Mouse (Mus musculus) CD4-positive, CD25-positive, alpha-beta regulatory T cell, adult 4 months (primary cell): ENCODE measurements around the gene Sh2d5. TPM values are rescaled to one million over a fixed set of nuclear protein-coding genes. Genes with fewer than 3 reads are reported as not detected.

ENCODE experiments used
- ATAC-seq: one replicate; pipeline ENCODE4 v1.8.0; 2017
- polyA plus RNA-seq, 2 experiments: library from polyadenylated mRNA; unstranded; fragments of 100-300 nt; shearing (Covaris generic); gene quantifications; one replicate each; pipeline ENCODE4 v1.2.1; 2017

Sh2d5 gene
- polyA plus RNA-seq = under 1 TPM in 1 of 2 experiments, not detected in 1; 0.54 TPM

DNA sequence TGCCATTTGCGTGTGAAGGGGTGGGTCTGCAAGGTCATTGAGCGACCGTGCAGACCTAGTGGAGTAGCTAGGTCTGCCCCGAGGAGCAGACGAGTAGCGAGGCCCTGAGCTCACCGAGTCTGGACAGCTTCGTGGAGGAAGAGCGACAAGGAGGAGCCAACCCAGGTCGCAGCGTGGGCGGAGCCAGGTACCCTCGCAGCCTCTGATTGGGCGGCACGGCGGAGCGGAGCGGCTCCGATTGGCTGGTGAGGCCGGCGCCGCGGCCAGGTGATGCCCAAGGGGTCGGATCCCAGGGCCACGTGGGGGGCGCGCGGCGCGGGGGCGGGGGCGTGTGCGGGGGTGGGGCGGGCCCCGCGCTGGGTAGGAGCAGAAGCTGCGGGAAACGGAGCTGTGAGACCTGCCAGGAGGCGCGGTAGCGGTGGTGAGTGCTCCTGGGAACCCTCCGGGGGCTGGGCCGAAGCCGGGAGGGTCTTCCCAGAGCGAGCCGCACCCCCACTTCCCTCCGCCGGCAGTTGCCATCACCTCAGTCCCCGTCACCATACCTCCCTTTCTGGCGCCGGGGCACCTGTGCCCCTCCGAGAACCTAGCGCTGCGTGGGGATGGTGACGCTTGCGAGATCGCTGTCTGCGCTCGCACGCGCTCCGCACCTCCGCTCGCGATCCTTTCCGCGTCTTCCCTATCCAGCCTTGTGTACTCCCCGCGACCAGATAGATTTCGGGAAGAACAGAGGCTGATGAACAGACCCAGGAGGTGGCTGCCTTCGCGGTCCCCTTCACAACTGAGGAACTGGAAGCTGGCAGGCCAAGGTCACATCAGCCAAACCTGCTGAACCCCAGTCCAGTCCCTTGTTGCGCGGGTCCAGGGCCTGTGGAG lies at the start of gene Sh2d5, which contains the start of gene Kif17:
Sh2d5 (plus strand) TSS at position 316 of the 873 bp plus-strand sequence.
Kif17 (plus strand) TSS at position 348 of the 873 bp plus-strand sequence.
- ATAC-seq = peak; percentile 82

DNA sequence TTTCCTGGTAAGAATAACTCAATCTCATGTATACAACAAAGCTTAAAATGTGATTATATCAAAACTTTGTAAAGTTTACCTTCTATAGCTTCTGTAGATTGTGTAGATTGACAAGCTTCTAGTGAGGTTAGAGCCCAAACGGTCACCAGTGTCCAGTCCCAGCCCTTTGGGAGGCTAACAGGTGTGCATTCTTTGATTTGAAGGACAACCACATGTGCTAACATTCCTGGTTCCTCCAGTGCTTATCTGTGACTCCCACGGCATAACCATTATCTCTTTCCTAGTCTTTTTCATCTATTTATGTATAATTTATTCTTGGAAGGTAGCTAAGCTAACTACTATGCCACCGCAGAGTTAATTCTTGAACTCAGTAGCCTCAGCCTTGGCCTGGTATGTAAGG lies 49.4 kb upstream of the Sh2d5 start:
- no peak for ATAC-seq

DNA sequence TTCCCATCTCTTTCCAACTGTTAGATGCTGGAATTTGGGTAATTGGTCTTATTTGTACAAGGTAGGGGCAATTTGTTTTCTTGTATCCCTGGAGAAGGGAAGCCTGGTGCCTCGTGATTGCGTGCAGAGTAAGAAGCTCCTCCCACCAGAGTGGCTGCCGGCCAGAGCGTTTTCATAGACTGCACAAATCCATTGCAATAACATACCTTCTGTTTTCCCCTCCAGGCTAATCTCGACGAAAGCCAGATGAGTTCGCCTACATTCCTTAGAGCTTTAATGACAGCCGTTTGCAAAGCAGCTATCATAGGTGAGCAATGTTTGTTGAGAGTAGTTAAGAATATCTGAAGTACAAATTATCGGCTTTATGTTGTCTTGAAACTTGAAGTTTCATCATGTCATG lies 48.5 kb upstream of the Sh2d5 start:
- ATAC-seq = no peak

DNA sequence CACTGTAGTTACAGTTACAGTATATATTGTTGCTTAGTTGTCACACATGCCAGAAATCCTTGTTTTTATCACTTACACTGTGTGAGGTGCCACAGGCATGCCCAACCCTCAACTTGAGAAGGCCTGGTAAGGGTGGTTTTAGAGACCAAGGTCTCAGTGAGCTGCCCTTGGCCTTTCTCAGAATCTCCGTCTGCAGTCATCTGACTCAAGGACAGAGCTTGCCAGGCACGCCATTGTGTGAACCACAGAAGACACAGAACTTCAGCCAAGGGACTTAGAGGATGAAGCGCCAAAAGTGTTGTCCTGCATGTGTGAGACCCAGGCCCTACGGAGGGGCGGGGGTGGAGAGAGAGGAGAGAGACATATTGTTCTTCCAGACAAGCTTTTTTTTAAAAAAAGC lies 40.1 kb upstream of the Sh2d5 start:
- ATAC-seq = no peak

DNA sequence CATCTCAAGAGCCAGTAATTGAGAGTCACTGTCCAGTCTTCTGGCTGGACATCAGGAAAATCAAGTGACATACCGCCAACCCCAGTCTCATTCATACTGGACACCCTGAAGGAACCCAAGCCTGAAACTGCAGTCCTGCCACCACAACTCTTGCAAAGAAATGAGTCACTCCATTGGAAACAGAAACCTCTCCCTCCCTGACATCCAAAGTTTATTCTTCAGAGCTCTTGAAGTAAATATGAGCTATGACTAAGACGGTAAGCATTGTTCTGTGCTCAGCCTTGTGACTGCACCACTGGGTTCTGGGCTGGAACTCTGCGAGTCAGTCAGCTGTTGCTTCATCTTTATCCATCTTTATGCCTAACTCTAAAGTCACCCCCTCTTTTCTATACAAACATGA lies 36.3 kb upstream of the Sh2d5 start:
- no peak for ATAC-seq

DNA sequence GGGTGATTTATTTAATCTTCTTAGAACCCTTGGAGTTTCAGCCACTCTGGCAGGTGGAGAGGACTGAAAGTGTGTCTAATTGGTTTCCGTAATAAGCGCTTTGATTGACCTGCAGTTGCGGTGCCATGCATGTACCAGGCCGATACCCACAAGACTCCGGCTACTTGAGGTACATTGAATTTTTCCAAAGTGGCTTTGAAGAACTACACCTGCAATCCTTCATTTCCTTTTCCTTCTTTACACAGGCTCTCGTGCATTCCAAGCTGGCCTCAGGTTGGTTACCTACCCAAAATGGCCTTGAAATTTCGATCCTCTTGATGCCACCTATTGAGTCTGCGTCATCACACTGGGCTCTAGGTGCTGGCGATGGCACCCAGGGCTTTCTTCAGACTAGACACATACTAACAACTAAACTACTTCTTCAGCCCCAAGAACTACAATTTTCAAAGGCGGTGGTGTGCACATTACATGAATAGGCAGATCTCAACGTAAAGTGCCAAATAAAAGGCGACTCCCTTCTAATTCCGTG lies 34.5 kb upstream of the Sh2d5 start:
- ATAC-seq = no peak

DNA sequence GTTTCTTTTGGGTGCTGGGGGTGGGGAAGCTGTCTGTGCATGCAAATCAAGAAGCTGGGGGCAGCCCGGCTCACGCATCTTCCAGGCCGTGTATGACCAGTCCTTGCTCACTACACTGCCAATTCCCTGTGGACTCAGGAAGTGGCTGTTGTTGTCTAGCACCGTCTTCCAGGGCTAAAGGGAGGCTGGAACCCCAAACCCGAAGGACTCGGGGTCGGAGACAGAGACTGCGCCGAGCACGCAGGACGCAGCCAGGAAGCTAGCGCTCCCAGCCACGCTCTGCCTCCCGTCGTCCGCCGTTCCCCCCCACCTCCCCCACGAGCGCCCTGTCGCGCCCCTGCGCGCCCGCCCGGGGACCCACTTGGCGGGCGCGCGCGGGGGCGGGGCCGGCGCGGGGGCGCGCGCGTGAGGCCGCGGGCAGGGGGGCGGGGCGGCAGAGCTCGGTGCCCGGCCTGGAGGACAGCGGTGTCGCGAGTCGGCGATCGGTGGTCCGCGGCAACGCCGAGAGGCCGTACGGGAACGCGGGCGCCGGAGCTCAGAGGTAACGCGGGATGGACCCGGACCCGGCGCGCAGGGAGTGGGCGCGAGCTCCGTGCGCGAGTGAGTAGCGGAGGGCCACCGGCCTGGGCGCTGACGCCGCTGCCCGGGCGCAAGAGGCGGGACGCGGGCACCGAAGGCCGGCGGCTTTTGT lies 33.9 kb upstream of the Sh2d5 start, which contains the start of gene Hp1bp3:
Hp1bp3 (plus strand) TSS at position 97 of the 691 bp plus-strand sequence.
- ATAC-seq = peak; percentile 61

DNA sequence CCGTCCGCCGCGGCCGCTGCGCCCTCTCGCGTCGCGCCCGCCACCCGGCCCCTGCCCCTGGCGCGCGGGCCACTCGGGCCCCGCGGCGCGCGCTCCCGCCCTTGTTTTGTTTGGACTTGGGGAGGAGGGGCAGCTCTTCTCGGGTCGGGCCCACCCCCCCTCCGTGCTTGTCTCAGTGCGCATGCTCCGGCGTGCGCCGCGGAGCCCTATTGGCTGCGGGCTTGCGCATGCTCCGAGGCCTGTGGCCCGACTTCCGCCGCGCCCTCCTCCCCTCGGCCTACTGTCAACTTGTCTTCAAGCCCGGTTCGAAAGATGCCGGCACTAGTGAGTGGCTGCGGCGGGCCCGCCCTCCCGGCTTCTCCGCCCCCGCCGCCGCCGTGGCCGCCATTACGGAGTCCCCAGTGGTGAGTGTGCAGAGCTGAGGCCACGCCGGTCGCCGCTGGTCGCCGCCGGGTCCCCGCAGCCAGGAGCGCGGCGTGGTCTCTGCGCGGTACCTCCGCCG lies 33.3 kb upstream of the Sh2d5 start:
- peak; percentile 87 for ATAC-seq

DNA sequence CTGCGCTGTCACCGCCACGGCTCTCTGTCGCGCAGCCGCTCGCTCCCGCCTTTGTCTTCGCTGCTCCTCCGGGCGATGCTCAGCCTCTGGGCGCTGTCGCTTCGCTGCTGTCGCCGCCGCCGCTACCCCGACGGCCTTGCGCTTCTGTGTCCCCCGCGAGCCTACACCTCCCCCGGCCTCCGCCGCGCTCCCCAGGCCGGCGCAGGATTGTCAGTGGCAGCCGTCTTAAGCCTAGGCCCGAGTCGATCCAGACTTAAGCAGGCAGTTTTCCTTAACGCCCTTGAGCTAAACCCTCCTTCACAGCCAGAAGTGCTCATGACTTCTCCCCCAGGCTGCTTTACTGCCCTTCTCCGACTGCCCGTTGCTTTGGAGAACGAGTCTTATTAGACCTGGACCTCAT lies 32.8 kb upstream of the Sh2d5 start:
- peak; percentile 1 for ATAC-seq

DNA sequence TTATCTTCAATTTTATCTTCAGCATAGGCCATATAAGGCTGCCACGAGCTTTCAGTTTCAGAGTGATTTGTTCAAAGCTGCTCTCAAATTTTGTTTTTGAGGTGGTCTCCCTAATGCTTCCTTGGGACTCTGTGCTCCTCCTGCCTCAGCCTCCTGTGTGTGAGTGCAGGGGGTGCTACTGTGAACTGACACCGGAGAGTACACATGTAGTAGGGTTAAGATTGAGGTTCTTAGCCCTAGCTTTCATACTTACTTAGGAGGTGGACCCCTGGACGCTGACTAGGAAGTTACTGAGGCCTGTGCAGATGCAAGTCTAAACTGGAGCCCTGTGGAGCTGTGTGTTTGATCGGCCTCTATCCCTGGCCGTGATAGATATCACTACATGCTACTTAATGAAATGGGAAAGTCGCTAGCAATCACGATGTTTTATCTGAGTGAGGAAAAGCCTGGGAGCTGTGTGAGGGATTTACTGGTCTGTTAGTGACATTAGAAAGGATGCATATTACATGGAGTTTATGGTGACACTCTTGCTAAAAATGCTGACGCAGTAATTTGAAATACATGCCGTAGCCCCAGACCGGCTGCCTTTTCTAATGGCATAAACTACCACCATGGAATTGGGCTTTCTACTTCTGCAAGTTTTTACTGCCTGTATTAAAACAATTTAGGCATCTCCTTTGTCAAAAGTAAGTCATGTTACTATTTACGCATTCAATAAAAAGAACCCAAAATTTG lies 32.1 kb upstream of the Sh2d5 start:
- ATAC-seq = no peak

DNA sequence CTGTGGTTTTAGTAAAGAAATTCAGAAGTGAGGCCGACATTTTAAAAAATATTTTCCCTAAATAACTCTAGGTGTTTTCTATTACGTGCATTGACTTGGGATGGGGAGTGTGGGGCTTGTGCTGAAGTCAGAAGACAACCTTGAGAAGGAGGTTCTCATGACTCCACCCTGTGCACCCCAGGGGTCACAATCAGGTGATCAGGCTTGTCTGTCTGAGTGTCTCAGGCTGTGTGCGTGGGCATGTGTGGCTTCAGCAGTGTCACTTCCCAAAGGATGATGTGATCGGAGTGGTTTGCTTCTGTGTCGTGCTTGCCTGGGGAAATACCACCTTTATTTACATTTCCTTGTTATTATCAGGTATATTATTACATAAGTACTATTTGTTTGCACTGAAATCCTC lies 30.9 kb upstream of the Sh2d5 start:
- ATAC-seq = no peak

DNA sequence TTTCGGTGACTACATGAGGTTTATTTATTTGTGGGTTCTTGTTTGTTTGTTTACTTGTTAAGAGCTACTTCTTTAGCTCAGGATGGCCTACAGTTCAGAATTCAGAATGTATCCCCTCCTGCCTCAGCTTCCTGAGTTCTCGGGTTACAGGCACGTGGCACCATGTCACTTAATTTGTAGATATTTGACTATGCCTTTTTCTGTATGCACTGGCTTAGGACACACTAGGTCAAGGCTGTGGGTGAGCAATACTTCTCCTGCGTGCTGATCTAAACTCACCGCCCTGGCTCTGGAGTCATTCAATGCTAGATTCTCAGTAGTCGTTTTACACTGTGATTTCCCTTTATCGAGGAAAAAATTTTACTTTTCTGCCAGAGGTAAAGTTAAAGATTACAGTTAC lies 29.4 kb upstream of the Sh2d5 start:
- no peak for ATAC-seq

DNA sequence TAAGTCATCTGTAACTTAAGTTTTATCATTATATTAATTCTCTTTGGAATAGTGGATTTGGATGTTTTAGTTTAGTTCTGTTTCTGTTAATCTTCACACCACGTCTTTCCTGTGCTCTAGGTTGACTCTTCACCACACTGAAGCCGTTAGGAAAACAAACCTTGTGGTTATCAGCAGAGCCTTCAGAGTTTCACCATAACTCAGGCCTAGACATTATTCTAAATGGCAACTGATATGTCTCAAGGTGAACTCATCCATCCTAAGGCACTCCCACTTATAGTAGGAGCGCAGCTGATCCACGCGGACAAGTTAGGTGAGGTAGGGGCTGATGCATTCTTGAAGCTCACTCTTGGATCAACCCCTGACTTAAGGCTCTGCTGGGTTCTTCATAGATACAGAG lies 28.8 kb upstream of the Sh2d5 start:
- no peak for ATAC-seq

DNA sequence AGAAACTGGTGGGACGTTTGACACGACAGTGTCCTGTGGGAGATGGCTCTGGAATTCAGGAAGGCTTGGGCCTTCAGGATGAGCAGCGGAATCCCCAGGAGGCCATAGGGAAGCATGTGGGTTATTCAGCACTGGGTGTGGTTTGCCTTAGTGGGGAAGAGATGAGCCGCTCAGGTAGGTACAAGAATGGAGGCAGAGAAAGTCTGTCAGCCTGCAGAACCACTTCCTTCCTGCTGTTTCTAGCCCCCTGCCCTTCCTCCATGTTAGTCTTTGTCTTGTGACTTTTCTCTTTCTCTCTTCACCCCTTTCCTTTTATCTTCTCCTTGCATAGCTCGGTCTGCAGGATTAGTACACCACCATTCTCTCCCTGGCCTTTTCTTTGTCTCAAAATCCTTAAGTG lies 27.8 kb upstream of the Sh2d5 start:
- peak; percentile 53 for ATAC-seq

DNA sequence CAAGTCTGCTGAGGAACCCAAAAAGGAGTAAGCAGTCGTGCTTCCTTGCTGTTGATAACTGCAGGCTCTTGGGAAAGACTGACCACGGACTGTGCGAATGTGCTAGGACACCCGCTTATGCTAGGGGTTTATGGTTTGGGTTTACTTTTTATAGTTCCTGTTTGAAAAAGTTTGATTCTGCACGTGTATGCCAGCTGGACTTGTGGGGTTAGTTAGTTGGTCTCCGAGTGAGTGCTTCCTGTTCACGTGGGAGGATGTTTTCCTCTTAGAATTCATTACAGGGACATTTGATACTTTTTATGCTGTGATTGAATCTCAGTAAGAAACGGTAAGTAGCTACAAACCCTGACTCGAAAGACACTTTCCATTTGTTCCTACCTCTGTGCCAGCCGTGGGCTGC lies 26.6 kb upstream of the Sh2d5 start:
- peak; percentile 58 for ATAC-seq

DNA sequence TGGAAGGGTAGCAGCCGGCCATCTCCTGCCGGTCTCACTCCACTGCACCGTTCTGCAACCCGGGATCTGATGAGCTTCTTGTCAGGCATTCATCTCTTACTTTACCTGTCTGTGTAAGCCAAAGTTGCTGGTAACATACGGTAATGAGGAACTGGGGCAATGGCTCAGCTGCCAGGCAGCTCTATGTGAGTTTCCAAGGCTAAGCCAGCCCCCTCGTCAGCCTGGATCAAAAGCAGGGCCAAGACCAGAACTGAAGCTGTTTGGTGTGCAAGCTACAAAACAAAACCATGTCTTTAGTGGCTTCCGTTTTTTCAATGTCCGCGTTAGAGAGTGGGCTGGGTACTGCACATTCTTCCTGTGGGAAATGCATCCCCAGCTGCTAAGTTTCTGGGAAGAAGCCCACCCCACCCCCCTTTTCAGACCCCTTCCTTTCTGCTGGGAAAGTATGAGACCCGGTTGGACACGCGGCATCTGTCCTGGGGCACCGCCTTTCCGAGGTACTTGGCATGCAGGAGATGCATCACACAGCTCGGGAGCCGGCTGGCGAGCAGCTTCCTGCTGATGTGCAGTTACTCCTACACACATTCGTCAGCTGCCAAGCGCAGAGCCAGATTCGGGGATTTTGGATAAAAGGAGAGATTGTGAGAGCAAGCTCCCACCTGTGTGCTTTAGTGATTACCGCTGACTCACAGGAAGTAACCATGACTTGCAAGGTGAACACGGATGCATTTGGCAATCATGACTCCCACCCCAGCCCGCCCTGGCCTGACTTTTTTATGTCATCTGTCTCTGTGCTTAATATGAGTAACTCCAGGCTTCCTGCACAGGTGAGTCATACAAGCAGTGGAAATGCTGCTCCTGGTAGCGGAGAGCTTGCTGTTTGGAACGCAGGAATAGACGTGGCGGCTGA lies 3.2 kb upstream of the Sh2d5 start:
- no peak for ATAC-seq

DNA sequence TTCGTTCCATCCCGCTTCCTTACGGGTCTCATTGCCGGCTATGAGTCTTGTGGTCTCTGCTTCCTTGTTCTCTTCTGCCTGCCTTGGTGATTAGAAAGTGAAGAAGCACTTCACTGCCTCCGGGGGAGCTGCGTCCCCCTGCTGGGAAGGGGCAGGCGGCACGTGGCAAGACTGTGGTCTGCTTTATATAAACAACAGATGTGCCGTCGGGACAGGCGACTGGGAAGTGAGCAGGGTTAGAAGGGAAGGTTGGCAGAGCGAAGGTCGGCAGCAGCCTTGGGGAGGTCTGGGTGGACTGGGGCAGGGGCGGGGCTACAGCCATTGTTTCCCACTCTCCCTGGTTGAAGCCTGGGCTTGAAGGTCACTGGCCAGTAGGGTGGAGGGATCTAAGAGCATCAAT lies 1.6 kb downstream of the Sh2d5 start:
- ATAC-seq = no peak

DNA sequence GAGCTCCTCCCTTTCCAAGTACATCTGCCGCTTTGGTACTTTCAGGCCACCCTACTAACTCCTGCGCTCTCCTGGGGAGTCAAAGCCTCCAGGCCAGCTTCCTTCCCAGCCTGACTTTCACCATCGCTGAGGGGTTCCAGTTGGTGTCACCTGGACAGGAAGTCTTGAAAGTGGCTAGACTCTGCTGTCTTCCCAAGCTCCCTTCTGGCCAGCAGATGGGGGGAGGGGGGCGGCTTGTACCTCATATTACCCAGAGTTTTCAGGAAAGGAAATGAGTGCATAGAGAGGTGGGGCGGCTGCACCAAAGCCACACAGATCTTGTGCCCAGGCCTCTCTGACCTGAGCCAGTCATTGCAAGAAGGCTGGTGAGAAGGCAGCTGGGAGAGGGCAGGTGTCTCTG lies 2.0 kb downstream of the Sh2d5 start:
- ATAC-seq = no peak

DNA sequence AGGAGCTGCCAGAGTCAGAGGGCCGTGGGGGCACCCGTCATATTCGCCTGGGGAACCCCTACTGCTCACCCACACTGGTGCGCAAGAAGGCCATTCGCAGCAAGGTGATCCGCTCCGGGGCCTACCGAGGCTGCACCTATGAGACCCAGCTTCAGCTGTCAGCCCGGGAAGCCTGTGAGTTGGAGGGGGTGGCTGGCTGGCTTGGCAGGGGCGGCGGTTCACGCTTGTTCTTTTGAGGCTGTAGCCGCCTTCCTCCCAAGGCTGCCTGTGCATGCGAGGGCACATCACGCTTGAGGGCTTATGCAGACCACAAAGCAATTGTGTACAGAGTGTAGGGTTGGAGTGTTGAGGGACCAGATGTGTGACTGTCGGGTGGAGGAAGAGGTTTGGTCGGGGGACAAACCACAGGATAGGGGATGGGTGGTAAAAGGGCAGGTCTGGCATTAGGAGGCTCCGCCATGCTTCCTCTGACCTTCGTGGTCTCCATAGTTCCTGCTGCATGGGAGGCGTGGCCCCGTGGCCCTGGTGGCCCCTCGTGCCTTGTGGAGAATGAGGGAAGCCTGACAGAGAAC lies 7.0 kb downstream of the Sh2d5 start:
- no peak for ATAC-seq

DNA sequence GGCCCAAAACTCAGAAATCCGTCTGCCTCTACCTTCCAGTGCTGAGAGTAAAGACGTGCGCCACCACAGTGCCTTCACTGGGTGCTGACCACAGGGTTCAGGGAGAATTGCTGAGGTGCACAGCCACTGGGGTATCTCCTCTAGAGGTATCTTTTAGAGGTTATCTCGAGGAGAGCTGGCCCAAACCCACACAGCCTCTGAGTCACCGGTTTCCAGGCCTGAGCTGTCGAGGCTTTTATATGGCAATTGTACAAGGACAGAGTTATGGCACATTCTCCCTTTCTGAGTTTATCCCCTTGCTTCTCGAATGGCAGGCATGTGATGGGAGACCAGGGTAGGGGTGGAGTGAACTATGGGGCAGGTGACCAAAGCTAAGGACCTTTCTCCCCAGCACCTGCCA lies 8.5 kb downstream of the Sh2d5 start:
- no peak for ATAC-seq

DNA sequence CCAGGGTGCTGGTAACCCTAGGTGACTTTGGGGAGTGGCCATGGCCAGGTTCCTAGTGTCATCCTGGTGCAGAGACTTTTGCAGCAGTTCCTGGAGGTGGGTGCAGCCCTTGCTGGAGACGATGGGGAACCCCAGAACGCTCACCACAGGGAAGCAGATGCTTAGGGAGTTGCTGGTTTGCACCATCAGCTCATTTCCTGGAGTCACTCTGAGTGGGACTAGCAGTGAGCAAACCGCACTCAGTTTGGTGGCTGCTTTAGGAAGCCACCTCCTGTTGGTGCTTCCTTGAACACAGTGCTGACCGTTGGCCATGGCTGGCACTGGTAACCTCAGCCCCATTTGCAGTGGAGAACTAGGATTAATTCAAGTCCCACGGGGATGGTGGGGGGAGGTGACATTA lies 9.3 kb downstream of the Sh2d5 start:
- no peak for ATAC-seq
